Mouse (Mus musculus) G1E (cell line): ENCODE data around the gene Adpgk.

ENCODE experiments used
- CTCF ChIP-seq: IDR thresholded peaks from 2 replicates; pipeline ENCODE4 v1.5.1; 2012; ENCODE audit warnings: low read depth, low read length, inconsistent platforms, mixed read lengths
- POLR2AphosphoS5 ChIP-seq: IDR thresholded peaks from 2 replicates; pipeline ENCODE4 v1.6.1; 2012; ENCODE audit warnings: low read depth, low read length, inconsistent platforms; ENCODE audit not compliant: insufficient replicate concordance

GRCm38 (mm10) chr9:59296419-59296818, 5.1 kb downstream of the Adpgk start:
- TF ChIP-seq CTCF (no peak), POLR2AphosphoS5 (no peak)
